Mouse (Mus musculus) brain, embryonic 14.5 days (tissue): Measurements from ENCODE around the gene Rap1a.

Experiments used
- CTCF ChIP-seq: fragments of 200-500 bp; IDR thresholded peaks from 2 replicates; pipeline ENCODE4 v1.5.1; 2012; ENCODE audit warnings: inconsistent platforms, mild to moderate bottlenecking, moderate library complexity, borderline replicate concordance; ENCODE audit not compliant: insufficient read depth, insufficient read length; ENCODE audit errors: extremely low read depth
- POLR2A ChIP-seq: fragments of 200-500 bp; IDR thresholded peaks from 2 replicates; pipeline ENCODE4 v1.6.1; 2012; ENCODE audit warnings: mild to moderate bottlenecking, inconsistent platforms, borderline replicate concordance; ENCODE audit not compliant: poor library complexity, insufficient read depth, insufficient read length, severe bottlenecking; ENCODE audit errors: extremely low read depth

DNA sequence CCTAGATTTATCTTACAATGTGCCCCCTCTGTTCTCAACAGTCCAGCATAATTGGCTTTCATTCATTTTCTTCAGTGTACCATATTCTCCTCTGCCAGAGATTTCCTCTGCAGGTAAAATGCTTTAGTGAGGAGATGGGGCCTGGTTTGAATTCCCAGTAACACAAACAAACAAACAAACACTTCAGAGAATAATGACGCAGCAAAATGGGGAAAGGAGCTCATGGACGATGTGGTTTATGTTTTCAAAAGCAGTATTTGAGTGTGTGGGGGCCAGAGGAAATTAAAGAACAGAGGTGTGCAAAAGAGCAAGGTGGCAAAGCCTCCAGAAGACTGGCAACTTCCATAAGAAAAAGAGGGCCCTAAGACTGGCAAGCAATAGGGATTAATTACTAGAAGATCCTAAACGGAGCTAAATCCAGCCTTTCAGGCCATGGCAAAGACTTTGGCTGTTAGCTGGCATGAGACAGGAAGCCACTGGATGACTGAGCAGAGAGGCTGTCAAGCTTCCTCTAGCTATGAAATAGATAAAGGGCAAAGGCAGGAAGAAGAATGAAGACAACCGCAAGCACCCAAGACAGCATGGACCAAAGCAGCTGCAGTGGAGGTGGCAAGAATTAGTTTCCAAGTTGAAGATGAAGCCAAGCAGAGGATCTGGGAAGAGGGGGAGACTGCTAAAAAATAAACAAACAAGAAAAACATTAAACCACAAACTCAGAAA lies 37.8 kb downstream of the Rap1a start:
- TF ChIP-seq CTCF = no peak
- TF ChIP-seq POLR2A = no peak
